Mouse (Mus musculus): ENCODE data around the gene Tbxas1.

Tbxas1 gene

DNA sequence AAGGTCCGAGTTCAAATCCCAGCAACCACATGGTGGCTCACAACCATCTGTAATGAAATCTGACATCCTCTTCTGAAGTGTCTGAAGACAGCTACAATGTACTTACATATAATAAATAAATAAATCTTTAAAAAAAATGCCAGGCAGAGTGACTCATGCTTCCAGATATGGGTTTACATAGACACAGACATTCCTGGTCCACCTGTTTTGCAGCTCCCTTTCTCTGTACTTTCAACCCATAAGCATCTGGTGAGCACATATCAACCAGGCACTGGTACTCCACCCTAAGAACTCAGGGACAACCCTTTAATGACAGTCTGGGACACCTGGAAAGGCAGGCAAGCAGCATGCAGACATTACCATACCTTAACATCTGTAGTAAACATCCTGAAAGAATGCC is 240.2 kb downstream of the Tbxas1 start:
- no peak for DNase-seq (ENCODE audit: low read depth, low spot score)

GRCm38 (mm10) chr6:39117584-39118455 is 242.6 kb downstream of the Tbxas1 start, which contains the start of gene Parp12:
Gene Parp12, minus strand, starts transcription at chr6:39118349.
- DNase-seq (ENCODE audit: low read depth, low spot score): no peak

DNA sequence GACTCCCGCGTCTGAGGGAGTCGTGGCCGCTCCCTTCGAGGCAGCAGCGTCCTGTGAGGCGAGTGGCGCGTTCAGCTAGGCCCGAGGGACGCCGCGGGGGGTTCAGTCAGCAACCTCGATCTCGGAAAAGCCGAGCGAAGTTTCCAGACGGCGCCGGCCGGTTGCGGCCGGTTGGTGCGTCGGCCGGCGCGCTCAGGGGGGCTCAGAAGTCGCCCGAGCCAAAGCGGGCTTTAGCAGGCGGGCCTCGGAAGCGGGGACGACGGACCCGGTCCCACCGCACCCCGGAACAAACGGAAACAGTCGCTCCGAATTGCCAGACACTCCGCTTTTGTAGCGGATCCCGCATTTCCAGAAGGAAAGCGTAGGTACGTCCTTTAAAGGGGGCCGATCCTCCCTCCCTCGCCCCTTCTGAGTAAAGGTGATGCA is 243.3 kb downstream of the Tbxas1 start:
- no peak for DNase-seq (ENCODE audit: low read depth, low spot score)

GRCm38 (mm10) chr6:39120685-39121084 is 245.5 kb downstream of the Tbxas1 start:
- DNase-seq (ENCODE audit: low read depth, low spot score): no peak

GRCm38 (mm10) chr6:39124719-39125118 is 249.5 kb downstream of the Tbxas1 start:
- DNase-seq (ENCODE audit: low read depth, low spot score): no peak

GRCm38 (mm10) chr6:39131480-39131879 is 256.3 kb downstream of the Tbxas1 start:
- DNase-seq (ENCODE audit: low read depth, low spot score): no peak

DNA sequence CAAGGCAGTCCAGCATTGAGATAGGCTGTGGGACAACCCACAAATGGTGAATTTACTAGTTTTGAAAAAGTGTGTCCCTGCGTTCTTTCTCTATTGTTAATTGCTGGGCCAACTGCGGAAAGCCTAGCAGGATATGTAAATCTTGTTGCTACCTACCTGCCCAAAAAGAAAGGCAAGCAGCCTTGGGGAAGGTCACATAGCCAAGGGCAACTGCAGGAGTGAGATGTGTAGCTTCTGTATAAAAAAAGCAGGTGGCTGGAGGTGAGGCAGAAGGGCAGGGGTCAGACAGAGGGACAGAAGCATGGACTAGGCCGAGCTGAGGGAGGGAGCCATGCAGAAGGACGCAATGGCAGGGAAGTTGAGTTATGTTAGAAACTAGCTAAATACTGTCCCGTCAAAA is 257.4 kb downstream of the Tbxas1 start:
- no peak for DNase-seq (ENCODE audit: low read depth, low spot score)

Measured in telencephalon, adult 2 months (tissue).